ENCODE assay signal across 8 mouse cellular contexts in the genomic region with DNA sequence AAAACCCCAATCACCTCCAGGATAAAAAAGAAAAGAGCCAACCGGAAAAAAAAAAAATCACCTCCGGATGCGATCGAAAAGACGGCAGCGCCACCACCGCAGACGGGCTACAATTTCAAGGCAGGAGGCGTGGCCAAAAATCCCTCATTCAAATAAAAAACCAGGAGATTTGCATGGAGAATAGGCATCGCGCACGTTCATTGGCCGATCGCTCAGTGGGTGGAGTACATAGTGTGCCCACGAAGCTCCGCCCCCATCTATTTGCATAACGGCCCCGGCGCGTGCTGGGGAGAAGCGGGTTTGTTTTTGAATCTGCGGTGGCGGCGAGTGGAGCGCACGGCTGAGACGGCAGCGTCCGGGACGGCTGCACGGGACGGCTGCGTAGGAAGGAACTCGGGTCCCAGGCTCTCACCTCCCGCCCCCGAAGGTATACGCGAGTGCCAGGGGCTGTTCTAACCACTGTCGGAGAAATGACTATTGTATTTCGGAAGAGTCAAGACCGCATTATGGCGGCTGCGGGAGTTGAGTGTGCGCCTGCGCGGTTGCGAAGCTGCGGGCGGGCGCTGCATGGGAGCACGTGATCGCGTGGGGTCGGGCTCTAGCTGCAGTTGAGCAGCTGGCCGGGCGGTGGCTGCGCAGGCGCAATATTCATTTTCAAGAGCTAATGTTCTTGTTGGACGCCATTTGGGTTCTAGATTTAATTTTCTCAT. TPM values are rescaled to one million over a fixed set of nuclear protein-coding genes. Genes with fewer than 3 reads are reported as not detected.
DNase-seq lines count a peak whose midpoint lies in the region; ATAC-seq and TF ChIP-seq lines count a peak whose summit lies in the region.

No protein-coding gene starts in this region.

- WGBS in forebrain, postnatal 0 days: 2% methylated on average over 59 of the region's 59 CpGs
- under 1% methylated on average over 59 of the region's 59 CpGs for WGBS in lung, adult 2 months
- under 1% methylated on average over 59 of the region's 59 CpGs for WGBS in neural tube, embryonic 15.5 days

- TF ChIP-seq POLR2A in lung, adult 2 months (IDR thresholded peaks at IDR 0.05; ENCODE audit: borderline replicate concordance, extremely low read depth, low read depth, low read length): peak; percentile 84

- peak overlapping the region; percentile 81 for H3K9ac ChIP-seq in forebrain, postnatal 0 days
- H3K9ac ChIP-seq in neural tube, embryonic 15.5 days (replicated peaks): peak overlapping the region; percentile 61

- peak; percentile 99 for ATAC-seq in forebrain, postnatal 0 days
- ATAC-seq in neural tube, embryonic 15.5 days (ENCODE audit: low FRiP score): peak; percentile 98

- H3K4me1 ChIP-seq in forebrain, postnatal 0 days (ENCODE audit: insufficient read depth): no peaks in the 10 kb centered on the region
- peaks cover 18% of the 10 kb centered on the region for H3K4me1 ChIP-seq in lung, adult 2 months (ENCODE audit: control insufficient read depth, insufficient read depth, low read length)
- H3K4me1 ChIP-seq in neural tube, embryonic 15.5 days: peaks cover 9% of the 10 kb centered on the region; the same call in 1 of the 2 replicates

- H3K4me2 ChIP-seq in forebrain, postnatal 0 days (ENCODE audit: low read depth): peak overlapping the region; percentile 42
- H3K4me2 ChIP-seq in neural tube, embryonic 15.5 days: peak overlapping the region; percentile 44

- peak overlapping the region; percentile 63 for H3K4me3 ChIP-seq in forebrain, postnatal 0 days (ENCODE audit: low read depth, low read length)
- peak overlapping the region; percentile 73 for H3K4me3 ChIP-seq in layer of hippocampus, adult 2 months
- H3K4me3 ChIP-seq in lung, adult 2 months (replicated peaks; ENCODE audit: extremely low read depth, low read depth, low read length): peak overlapping the region; percentile 95
- peak overlapping the region; percentile 63 for H3K4me3 ChIP-seq in neural tube, embryonic 15.5 days (replicated peaks)

- TF ChIP-seq CTCF in forebrain, postnatal 0 days (IDR thresholded peaks at IDR 0.05; ENCODE audit: low read depth): peak; percentile 63
- TF ChIP-seq CTCF in layer of hippocampus, adult 2 months (conservative IDR thresholded peaks at IDR 0.05): peak; percentile 68
- TF ChIP-seq CTCF in lung, adult 2 months (IDR thresholded peaks at IDR 0.05; ENCODE audit: insufficient read depth, low read length): peak; percentile 33; the same call in 1 of the 2 replicates

- peak overlapping the region; percentile 99 for H3K27ac ChIP-seq in forebrain, postnatal 0 days (ENCODE audit: low read depth, low read length)
- H3K27ac ChIP-seq in layer of hippocampus, adult 2 months: peak overlapping the region; percentile 98
- H3K27ac ChIP-seq in neural tube, embryonic 15.5 days (replicated peaks): peak overlapping the region; percentile 98

- H3K36me3 ChIP-seq in forebrain, postnatal 0 days (ENCODE audit: insufficient read depth): no peaks in the 10 kb centered on the region
- H3K36me3 ChIP-seq in neural tube, embryonic 15.5 days: peaks cover 3% of the 10 kb centered on the region; the same call in 1 of the 2 replicates

- no peaks in the 10 kb centered on the region for H3K27me3 ChIP-seq in forebrain, postnatal 0 days (ENCODE audit: insufficient read depth, low read length)
- H3K27me3 ChIP-seq in neural tube, embryonic 15.5 days (replicated peaks): no peaks in the 10 kb centered on the region

- peaks cover 5% of the 10 kb centered on the region; the same call in 1 of the 2 replicates for H3K9me3 ChIP-seq in forebrain, postnatal 0 days (ENCODE audit: low read length)
- 0 out of 2 replicates have a peak, but pooled peaks cover 6% of the 10 kb centered on the region for H3K9me3 ChIP-seq in neural tube, embryonic 15.5 days (replicated peaks)

- DNase-seq in MEL-GATA-1-ER (ENCODE audit: extremely low read depth, low read depth): peak; percentile 95
- peak; percentile 94 for DNase-seq in cerebellum, adult 8-10 months
- peak; percentile 99 for DNase-seq in forebrain, postnatal 0 days
- peak; percentile 95 for DNase-seq in heart, postnatal 4 days
- DNase-seq in layer of hippocampus, adult 2 months (ENCODE audit: low spot score in 2 of 2): peak; percentile 93 to 97
- DNase-seq in lung, adult 2 months: peak; percentile 93
- peak; percentile 97 for DNase-seq in testis, postnatal 10 days (ENCODE audit: low spot score)

RNA-seq across cellular contexts. Expression of a gene that starts 12.7 kb away (rescaled TPM):
- 35.0 and 54.8 TPM in 2 replicates for total RNA-seq in forebrain, postnatal 0 days (2014; rRNA removed)
- polyA plus RNA-seq in forebrain, postnatal 0 days (2015; fragmentation: Nextera tagmentation; extraction: Ambion mirVana): 12.6 and 23.5 TPM in 2 replicates
- total RNA-seq in heart, postnatal 4 days (2021): 100 to 1,000 TPM; 107 to 108 TPM
- 100 to 1,000 TPM; 103 to 116 TPM for total RNA-seq in layer of hippocampus, adult 2 months (2021)
- 24.8 and 28.3 TPM in 2 replicates for polyA plus RNA-seq in lung, adult 2 months (2012; rRNA removed)
- polyA plus RNA-seq in neural tube, embryonic 15.5 days (2015; fragmentation: Nextera tagmentation; extraction: Ambion mirVana): 33.5 and 36.0 TPM in 2 replicates

Comparison
In these comparisons a context has a peak if more than half of its experiments do, and no peak if none do; other contexts are left out.
1. Peak in every context shown above with its lines: DNase-seq, ATAC-seq, H3K4me3 ChIP-seq and H3K27ac ChIP-seq.